Mouse (Mus musculus) hindbrain, embryonic 10.5 days (tissue): Measurements from ENCODE around the gene Kcnk1. TPM values are rescaled to one million over a fixed set of nuclear protein-coding genes. Genes with fewer than 3 reads are reported as not detected.

Source experiments
- DNase-seq: peaks from one replicate; pipeline ENCODE4 v3.0.0-alpha.2; 2017; ENCODE audit warnings: low spot score
- H3K27ac ChIP-seq: fragments of 300-500 bp; sonication (generic); 2 replicates; pipeline ENCODE4 v1.5.1; 2016; ENCODE audit warnings: mild to moderate bottlenecking, moderate library complexity
- H3K27me3 ChIP-seq: fragments of 300-500 bp; sonication (generic); 2 replicates; pipeline ENCODE4 v1.6.1; 2016; ENCODE audit warnings: mild to moderate bottlenecking; ENCODE audit not compliant: poor library complexity, insufficient read depth, severe bottlenecking
- H3K36me3 ChIP-seq: fragments of 300-500 bp; sonication (generic); 2 replicates; pipeline ENCODE4 v1.6.1; 2016; ENCODE audit warnings: mild to moderate bottlenecking, moderate library complexity
- H3K4me1 ChIP-seq: fragments of 300-500 bp; sonication (generic); replicated peaks from 2 replicates; pipeline ENCODE4 v1.6.1; 2016; ENCODE audit warnings: mild to moderate bottlenecking
- H3K4me3 ChIP-seq: fragments of 300-500 bp; sonication (generic); 2 replicates; pipeline ENCODE4 v1.5.1; 2016; ENCODE audit warnings: mild to moderate bottlenecking, moderate library complexity
- H3K9me3 ChIP-seq: fragments of 300-500 bp; sonication (generic); 2 replicates; pipeline ENCODE4 v1.6.1; 2016; ENCODE audit warnings: mild to moderate bottlenecking, moderate library complexity
- WGBS: fragments of 180-500 bp; shearing (Covaris S2); methylation state at CpG from one replicate; pipeline ENCODE4 v1.1.7; 2016; 5-methylcytosine and 5-hydroxymethylcytosine counted together
- polyA plus RNA-seq: library from polyadenylated mRNA; unstranded; fragments of >200 nt; fragmentation: Nextera tagmentation; extraction: Ambion mirVana; gene quantifications from 2 replicates; pipeline ENCODE4 v1.2.1, GENCODE M21; 2016

The Kcnk1 gene
- 6.8 and 11.0 TPM in 2 replicates for polyA plus RNA-seq

- Histone ChIP-seq H3K36me3 (no peaks in the 10 kb centered on the region), H3K4me3 (peak within 1 kb of the TSS; percentile 67), H3K27me3 (peaks cover 76% of the 10 kb centered on the region), H3K4me1 (peaks cover 25% of the 10 kb centered on the region), H3K27ac (peak within 1 kb of the TSS; percentile 85), H3K9me3 (no peaks in the 10 kb centered on the region)
- peak; percentile 74 for DNase-seq
- under 1% methylated on average over 73 of the region's 73 CpGs for WGBS
These were observed at the start of gene Kcnk1 for GRCm38 (mm10) chr8:125995101-125995986. Gene Kcnk1 (plus strand): TSS chr8:125995170.

- H3K4me3 ChIP-seq: no peak overlapping the region
- 88% methylated on average over 9 of the region's 9 CpGs for WGBS
- no peak for DNase-seq
- no peaks in the 10 kb centered on the region for H3K9me3 ChIP-seq
- H3K27ac ChIP-seq: no peak overlapping the region
- no peaks in the 10 kb centered on the region for H3K36me3 ChIP-seq
- 0 out of 2 replicates have a peak, but pooled peaks cover 2% of the 10 kb centered on the region for H3K4me1 ChIP-seq
- peaks cover 10% of the 10 kb centered on the region for H3K27me3 ChIP-seq
These were observed 46.2 kb upstream of the Kcnk1 start for GRCm38 (mm10) chr8:125948696-125949308.

GRCm38 (mm10) chr8:125950007-125950940, 44.7 kb upstream of the Kcnk1 start:
- Histone ChIP-seq H3K36me3 (no peaks in the 10 kb centered on the region), H3K27ac (no peak overlapping the region), H3K9me3 (no peaks in the 10 kb centered on the region), H3K27me3 (peaks cover 10% of the 10 kb centered on the region), H3K4me1 (0 out of 2 replicates have a peak, but pooled peaks cover 2% of the 10 kb centered on the region), H3K4me3 (no peak overlapping the region)
- DNase-seq: peak; percentile 79
- 25% methylated on average over 23 of the region's 23 CpGs for WGBS

- Histone ChIP-seq H3K9me3 (peaks cover 3% of the 10 kb centered on the region; the same call in 1 of the 2 replicates), H3K27ac (no peak overlapping the region), H3K4me3 (no peak overlapping the region), H3K4me1 (no peaks in the 10 kb centered on the region), H3K27me3 (peaks cover 19% of the 10 kb centered on the region), H3K36me3 (no peaks in the 10 kb centered on the region)
- peak; percentile 61 for DNase-seq
- 18% methylated on average over 11 of the region's 11 CpGs for WGBS
These were observed 39.3 kb upstream of the Kcnk1 start for GRCm38 (mm10) chr8:125955671-125956070.

GRCm38 (mm10) chr8:125956796-125957195, 38.2 kb upstream of the Kcnk1 start:
- Histone ChIP-seq H3K27ac (no peak overlapping the region), H3K4me1 (no peaks in the 10 kb centered on the region), H3K27me3 (peaks cover 11% of the 10 kb centered on the region), H3K4me3 (no peak overlapping the region), H3K9me3 (peaks cover 11% of the 10 kb centered on the region; the same call in 1 of the 2 replicates), H3K36me3 (no peaks in the 10 kb centered on the region)
- 85% methylated on average over 9 of the region's 9 CpGs for WGBS
- no peak for DNase-seq

GRCm38 (mm10) chr8:125957226-125957993, 37.6 kb upstream of the Kcnk1 start:
- Histone ChIP-seq H3K4me3 (no peak overlapping the region), H3K27ac (no peak overlapping the region), H3K27me3 (peaks cover 11% of the 10 kb centered on the region), H3K4me1 (no peaks in the 10 kb centered on the region), H3K9me3 (peaks cover 11% of the 10 kb centered on the region; the same call in 1 of the 2 replicates), H3K36me3 (no peaks in the 10 kb centered on the region)
- DNase-seq: no peak
- 82% methylated on average over 13 of the region's 13 CpGs for WGBS

GRCm38 (mm10) chr8:125957994-125958368, 37.0 kb upstream of the Kcnk1 start:
- no peaks in the 10 kb centered on the region for H3K4me1 ChIP-seq
- H3K36me3 ChIP-seq: no peaks in the 10 kb centered on the region
- no peak for DNase-seq
- H3K27ac ChIP-seq: no peak overlapping the region
- peaks cover 11% of the 10 kb centered on the region for H3K27me3 ChIP-seq
- WGBS: 71% methylated on average over 1 of the region's 1 CpGs
- no peak overlapping the region for H3K4me3 ChIP-seq
- peaks cover 11% of the 10 kb centered on the region; the same call in 1 of the 2 replicates for H3K9me3 ChIP-seq

- DNase-seq: no peak
- H3K27me3 ChIP-seq: peaks cover 22% of the 10 kb centered on the region
These were observed 35.6 kb upstream of the Kcnk1 start for GRCm38 (mm10) chr8:125959363-125959771.

GRCm38 (mm10) chr8:125960037-125960436, 34.9 kb upstream of the Kcnk1 start:
- 90% methylated on average over 8 of the region's 8 CpGs for WGBS
- peaks cover 13% of the 10 kb centered on the region for H3K4me1 ChIP-seq

More at GRCm38 (mm10) chr8:125959363-125959771, 35.6 kb upstream of the Kcnk1 start:
- no peak overlapping the region for H3K4me3 ChIP-seq
- peaks cover 11% of the 10 kb centered on the region for H3K4me1 ChIP-seq
- peaks cover 15% of the 10 kb centered on the region for H3K9me3 ChIP-seq
- 59% methylated on average over 4 of the region's 4 CpGs for WGBS
- no peaks in the 10 kb centered on the region for H3K36me3 ChIP-seq
- H3K27ac ChIP-seq: no peak overlapping the region

GRCm38 (mm10) chr8:125961790-125962189, 33.2 kb upstream of the Kcnk1 start:
- WGBS: 92% methylated on average over 6 of the region's 6 CpGs
- DNase-seq: no peak
- H3K9me3 ChIP-seq: peaks cover 20% of the 10 kb centered on the region
- no peak overlapping the region for H3K27ac ChIP-seq
- no peak overlapping the region for H3K4me3 ChIP-seq
- peaks cover 29% of the 10 kb centered on the region for H3K27me3 ChIP-seq
- H3K4me1 ChIP-seq: peaks cover 13% of the 10 kb centered on the region
- no peaks in the 10 kb centered on the region for H3K36me3 ChIP-seq

More at GRCm38 (mm10) chr8:125960037-125960436, 34.9 kb upstream of the Kcnk1 start:
- no peaks in the 10 kb centered on the region for H3K36me3 ChIP-seq
- DNase-seq: no peak
- peaks cover 29% of the 10 kb centered on the region for H3K27me3 ChIP-seq
- H3K4me3 ChIP-seq: no peak overlapping the region
- H3K9me3 ChIP-seq: peaks cover 20% of the 10 kb centered on the region
- H3K27ac ChIP-seq: no peak overlapping the region

- no peaks in the 10 kb centered on the region for H3K36me3 ChIP-seq
- peak overlapping the region; percentile 22 for H3K4me3 ChIP-seq
- H3K4me1 ChIP-seq: peaks cover 13% of the 10 kb centered on the region
- no peak overlapping the region for H3K27ac ChIP-seq
- peaks cover 20% of the 10 kb centered on the region for H3K9me3 ChIP-seq
- peaks cover 27% of the 10 kb centered on the region; the same call in 1 of the 2 replicates for H3K27me3 ChIP-seq
- 4% methylated on average over 11 of the region's 11 CpGs for WGBS
- DNase-seq: no peak
These were observed 31.2 kb upstream of the Kcnk1 start for GRCm38 (mm10) chr8:125963807-125964211.
